Mouse (Mus musculus): Measurements from ENCODE around the gene Trim2. TPM values are rescaled to one million over a fixed set of nuclear protein-coding genes. Genes with fewer than 3 reads are reported as not detected.
A peak's percentile ranks its signal among the peaks of the same experiment; 100 is the strongest.

Trim2 gene
- polyA plus RNA-seq, 1 experiment from 2014 or later, result 32.6 TPM

DNA sequence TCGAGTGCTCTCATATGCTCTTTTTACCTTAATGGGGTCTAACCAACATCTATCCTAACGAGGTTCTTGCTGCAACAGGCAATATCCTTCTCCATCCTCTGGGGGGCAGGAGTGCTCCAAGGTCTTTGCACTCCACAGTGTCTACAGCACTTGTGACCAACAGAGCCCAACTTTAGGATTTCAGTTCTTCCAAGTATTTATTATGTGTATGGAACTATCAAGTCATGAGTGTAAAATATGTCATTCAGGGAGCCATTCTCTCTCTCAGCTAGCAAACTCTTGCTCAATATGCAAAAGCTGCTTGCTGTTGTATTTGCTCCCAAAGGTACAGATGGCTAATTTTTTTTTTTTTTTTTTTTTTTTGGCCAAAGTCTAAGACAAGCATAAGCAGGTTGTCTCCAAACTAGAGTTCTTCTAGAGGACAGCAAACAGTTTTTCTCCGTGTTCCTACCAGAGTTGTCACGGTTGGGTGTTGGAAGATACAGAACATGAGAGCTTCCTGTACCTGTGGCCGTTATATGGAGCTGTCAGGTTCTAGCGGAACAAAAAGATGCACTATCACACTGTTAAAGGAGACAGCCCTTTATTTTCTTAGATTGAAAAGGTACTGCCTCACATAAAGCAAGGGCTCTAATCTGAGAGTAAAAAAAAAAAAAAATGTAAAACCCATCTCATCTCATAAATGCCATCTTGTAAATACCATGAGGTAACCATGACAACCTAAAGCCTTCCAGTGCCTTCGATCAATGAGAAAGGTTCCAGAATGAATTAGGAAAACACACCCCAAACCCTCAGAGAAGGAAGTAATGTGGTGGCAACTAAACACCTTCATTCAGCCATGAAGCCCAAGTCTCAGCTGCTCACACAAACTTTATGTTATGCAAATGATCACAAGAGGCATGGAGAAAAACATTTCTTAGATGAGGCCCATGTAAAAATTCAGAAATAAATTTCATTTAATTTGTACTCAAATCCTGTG, 131.1 kb downstream of the Trim2 start:
- H3K27ac ChIP-seq (ENCODE audit: low read depth, low read length), result no peak overlapping the region
- H3K4me3 ChIP-seq (ENCODE audit: low read length), result no peak overlapping the region
- no peaks in the 10 kb centered on the region for H3K27me3 ChIP-seq (ENCODE audit: control insufficient read depth, insufficient read depth, low read length)
- no peak overlapping the region for H3K4me2 ChIP-seq (replicated peaks; ENCODE audit: low read depth, low read length)
- peak; percentile 66; the same call in 1 of the 2 replicates for ATAC-seq (ENCODE audit: low FRiP score, low TSS enrichment)
- H3K9me3 ChIP-seq (ENCODE audit: control insufficient read depth, low read length), result no peaks in the 10 kb centered on the region
- peaks cover 4% of the 10 kb centered on the region; the same call in 1 of the 2 replicates for H3K36me3 ChIP-seq (ENCODE audit: control insufficient read depth, insufficient read depth, low read length)
- no peak overlapping the region for H3K9ac ChIP-seq (ENCODE audit: low read depth, low read length)
- no peaks in the 10 kb centered on the region for H3K4me1 ChIP-seq (ENCODE audit: control insufficient read depth, insufficient read depth, low read length)
- WGBS, result 60% methylated on average over 7 of the region's 7 CpGs

DNA sequence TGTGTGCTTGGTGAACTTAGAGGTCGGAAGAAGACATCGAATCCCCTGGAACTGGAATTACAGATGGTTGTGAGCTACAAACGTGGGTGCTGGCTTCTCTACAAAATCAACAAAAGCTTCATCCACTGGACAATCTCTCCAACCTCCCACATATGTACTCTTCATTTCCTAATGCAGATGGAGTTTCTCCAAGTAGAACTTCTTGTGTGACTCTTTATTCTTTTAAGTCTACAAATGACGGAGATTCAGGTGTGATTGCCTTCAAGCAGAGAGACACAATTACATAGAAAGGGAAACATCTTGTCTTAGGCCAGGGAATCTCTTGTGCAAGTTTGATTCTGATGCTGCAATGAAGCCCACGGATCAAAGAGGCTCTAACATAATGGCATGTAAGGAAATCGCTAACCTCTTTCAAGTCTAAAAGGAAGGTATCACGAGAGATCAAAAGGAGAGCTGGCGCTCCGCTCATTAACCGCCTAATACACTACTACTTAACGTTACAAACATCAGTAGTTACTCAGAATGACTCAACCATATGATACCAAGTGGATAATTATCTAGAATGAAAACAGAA, 133.0 kb downstream of the Trim2 start, which contains the start of gene Gm6525:
Gene Gm6525, plus strand, starts transcription at position 524 of the 574 bp plus-strand sequence.
- Histone ChIP-seq H3K9ac (ENCODE audit: low read depth, low read length) (no peak within 1 kb of the TSS), H3K9me3 (ENCODE audit: control insufficient read depth, low read length) (no peaks in the 10 kb centered on the region), H3K36me3 (ENCODE audit: control insufficient read depth, insufficient read depth, low read length) (peaks cover 6% of the 10 kb centered on the region; the same call in 1 of the 2 replicates), H3K27ac (ENCODE audit: low read depth, low read length) (no peak within 1 kb of the TSS), H3K4me1 (ENCODE audit: control insufficient read depth, insufficient read depth, low read length) (no peaks in the 10 kb centered on the region), H3K4me3 (ENCODE audit: low read length) (no peak within 1 kb of the TSS), H3K27me3 (ENCODE audit: control insufficient read depth, insufficient read depth, low read length) (no peaks in the 10 kb centered on the region), H3K4me2 (replicated peaks; ENCODE audit: low read depth, low read length) (no peak within 1 kb of the TSS)
- no peak for ATAC-seq (ENCODE audit: low FRiP score, low TSS enrichment)
- WGBS, result 57% methylated on average over 11 of the region's 11 CpGs

DNA sequence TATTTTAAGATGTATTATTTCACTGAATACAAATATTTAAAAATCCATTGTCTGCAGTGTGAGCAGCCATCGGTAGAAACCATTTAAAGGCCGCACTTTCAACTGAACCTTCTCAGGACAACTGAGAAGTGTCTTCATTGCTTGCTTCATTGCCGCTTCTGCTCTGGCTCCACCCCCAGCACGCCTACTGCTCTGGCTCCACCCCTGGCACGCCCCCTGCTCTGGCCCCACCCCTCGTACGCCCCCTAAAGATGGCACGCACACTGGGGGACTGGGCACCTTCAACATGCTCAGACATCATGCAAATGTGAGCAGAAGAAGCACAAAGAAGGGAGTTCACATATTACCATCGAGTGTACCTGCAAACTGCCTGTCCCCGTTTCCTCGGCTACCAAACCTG, 134.3 kb downstream of the Trim2 start:
- Histone ChIP-seq H3K9me3 (ENCODE audit: control insufficient read depth, low read length) (no peaks in the 10 kb centered on the region), H3K36me3 (ENCODE audit: control insufficient read depth, insufficient read depth, low read length) (peaks cover 6% of the 10 kb centered on the region; the same call in 1 of the 2 replicates), H3K9ac (ENCODE audit: low read depth, low read length) (no peak overlapping the region), H3K4me1 (ENCODE audit: control insufficient read depth, insufficient read depth, low read length) (no peaks in the 10 kb centered on the region), H3K27me3 (ENCODE audit: control insufficient read depth, insufficient read depth, low read length) (no peaks in the 10 kb centered on the region), H3K27ac (ENCODE audit: low read depth, low read length) (no peak overlapping the region), H3K4me3 (ENCODE audit: low read length) (no peak overlapping the region), H3K4me2 (replicated peaks; ENCODE audit: low read depth, low read length) (no peak overlapping the region)
- ATAC-seq (ENCODE audit: low FRiP score, low TSS enrichment), result no peak
- WGBS, result 50% methylated on average over 11 of the region's 11 CpGs

DNA sequence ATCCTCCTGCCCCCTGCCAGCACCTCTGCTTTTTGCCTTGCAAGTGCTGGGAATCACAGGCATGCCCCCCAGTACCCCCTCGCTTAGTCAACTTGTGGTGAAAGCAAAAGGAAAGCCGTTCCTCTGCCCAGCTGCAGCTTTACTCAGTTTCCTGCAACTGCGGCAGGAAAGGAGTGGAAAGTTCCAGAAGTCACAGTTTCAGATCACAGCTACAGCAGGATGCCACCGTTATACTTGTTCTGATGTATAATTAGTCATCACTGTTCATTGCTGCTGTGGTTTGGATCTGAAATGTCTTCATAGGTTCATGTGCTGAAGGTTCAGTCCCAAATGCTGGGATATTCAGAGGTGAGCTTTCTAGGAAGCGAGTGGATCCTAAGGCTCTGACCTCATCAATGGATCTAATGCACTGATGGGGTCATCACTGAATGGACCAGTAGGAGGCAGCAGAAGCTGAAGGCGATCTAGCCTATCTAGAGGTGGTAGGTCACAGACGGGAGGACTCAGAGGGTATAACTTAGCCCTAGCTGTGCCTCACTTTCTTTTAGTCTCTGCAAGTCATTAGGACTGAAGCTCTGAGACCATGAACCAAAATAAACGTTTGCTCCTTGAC, 137.2 kb downstream of the Trim2 start:
- Histone ChIP-seq H3K4me2 (replicated peaks; ENCODE audit: low read depth, low read length) (no peak overlapping the region), H3K27ac (ENCODE audit: low read depth, low read length) (no peak overlapping the region), H3K4me3 (ENCODE audit: low read length) (no peak overlapping the region), H3K27me3 (ENCODE audit: control insufficient read depth, insufficient read depth, low read length) (no peaks in the 10 kb centered on the region), H3K9ac (ENCODE audit: low read depth, low read length) (no peak overlapping the region), H3K9me3 (ENCODE audit: control insufficient read depth, low read length) (no peaks in the 10 kb centered on the region), H3K4me1 (ENCODE audit: control insufficient read depth, insufficient read depth, low read length) (no peaks in the 10 kb centered on the region), H3K36me3 (ENCODE audit: control insufficient read depth, insufficient read depth, low read length) (peaks cover 12% of the 10 kb centered on the region)
- no peak for ATAC-seq (ENCODE audit: low FRiP score, low TSS enrichment)
- 75% methylated on average over 8 of the region's 8 CpGs for WGBS

DNA sequence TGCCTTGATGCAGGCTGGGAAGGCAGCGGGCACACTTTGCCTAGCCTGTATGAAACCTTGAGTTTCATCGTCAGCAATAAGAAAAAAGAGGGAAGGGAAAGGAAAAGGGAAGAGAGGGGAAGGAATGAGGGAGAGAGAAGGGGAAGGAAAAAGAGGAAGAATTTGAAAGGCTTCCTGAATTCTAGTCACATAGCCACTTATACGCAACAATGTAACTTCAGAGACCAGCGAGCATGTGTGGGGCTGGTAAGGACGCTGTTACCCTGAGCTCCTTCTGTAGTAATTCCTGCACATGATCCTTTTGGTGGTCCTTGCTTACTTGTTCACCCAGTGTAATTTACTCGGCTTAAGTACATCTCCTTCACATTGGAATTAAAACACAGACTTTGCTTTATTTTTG, 137.7 kb downstream of the Trim2 start:
- Histone ChIP-seq H3K36me3 (ENCODE audit: control insufficient read depth, insufficient read depth, low read length) (peaks cover 17% of the 10 kb centered on the region), H3K4me3 (ENCODE audit: low read length) (no peak overlapping the region), H3K27ac (ENCODE audit: low read depth, low read length) (no peak overlapping the region), H3K4me1 (ENCODE audit: control insufficient read depth, insufficient read depth, low read length) (no peaks in the 10 kb centered on the region), H3K4me2 (replicated peaks; ENCODE audit: low read depth, low read length) (no peak overlapping the region), H3K9ac (ENCODE audit: low read depth, low read length) (no peak overlapping the region), H3K9me3 (ENCODE audit: control insufficient read depth, low read length) (no peaks in the 10 kb centered on the region), H3K27me3 (ENCODE audit: control insufficient read depth, insufficient read depth, low read length) (no peaks in the 10 kb centered on the region)
- WGBS, result 90% methylated on average over 6 of the region's 6 CpGs
- no peak for ATAC-seq (ENCODE audit: low FRiP score, low TSS enrichment)

DNA sequence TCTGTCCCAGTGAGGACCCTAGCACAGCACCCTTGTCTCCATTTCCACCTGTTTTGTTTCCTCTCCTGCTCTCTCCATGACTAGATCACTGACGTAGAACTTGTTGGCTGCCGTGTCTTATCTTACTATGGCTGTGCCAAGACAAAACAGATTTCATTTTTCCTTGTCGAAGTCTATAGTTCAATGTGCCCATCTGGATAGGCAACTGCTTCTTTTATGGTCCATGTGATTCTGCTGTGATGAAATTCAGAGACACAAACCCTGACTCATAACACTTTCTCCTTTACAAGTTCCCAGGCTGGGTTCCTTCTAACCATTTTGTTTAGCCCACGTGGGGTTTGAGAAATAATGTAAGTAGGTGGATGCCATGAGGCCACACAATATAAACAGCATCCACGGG, 140.6 kb downstream of the Trim2 start:
- H3K9ac ChIP-seq (ENCODE audit: low read depth, low read length), result no peak overlapping the region
- no peak for ATAC-seq (ENCODE audit: low FRiP score, low TSS enrichment)
- no peak overlapping the region for H3K4me3 ChIP-seq (ENCODE audit: low read length)
- no peaks in the 10 kb centered on the region for H3K9me3 ChIP-seq (ENCODE audit: control insufficient read depth, low read length)
- H3K27me3 ChIP-seq (ENCODE audit: control insufficient read depth, insufficient read depth, low read length), result no peaks in the 10 kb centered on the region
- peaks cover 18% of the 10 kb centered on the region for H3K36me3 ChIP-seq (ENCODE audit: control insufficient read depth, insufficient read depth, low read length)
- no peak overlapping the region for H3K27ac ChIP-seq (ENCODE audit: low read depth, low read length)
- no peaks in the 10 kb centered on the region for H3K4me1 ChIP-seq (ENCODE audit: control insufficient read depth, insufficient read depth, low read length)
- 92% methylated on average over 5 of the region's 5 CpGs for WGBS
- H3K4me2 ChIP-seq (replicated peaks; ENCODE audit: low read depth, low read length), result no peak overlapping the region

DNA sequence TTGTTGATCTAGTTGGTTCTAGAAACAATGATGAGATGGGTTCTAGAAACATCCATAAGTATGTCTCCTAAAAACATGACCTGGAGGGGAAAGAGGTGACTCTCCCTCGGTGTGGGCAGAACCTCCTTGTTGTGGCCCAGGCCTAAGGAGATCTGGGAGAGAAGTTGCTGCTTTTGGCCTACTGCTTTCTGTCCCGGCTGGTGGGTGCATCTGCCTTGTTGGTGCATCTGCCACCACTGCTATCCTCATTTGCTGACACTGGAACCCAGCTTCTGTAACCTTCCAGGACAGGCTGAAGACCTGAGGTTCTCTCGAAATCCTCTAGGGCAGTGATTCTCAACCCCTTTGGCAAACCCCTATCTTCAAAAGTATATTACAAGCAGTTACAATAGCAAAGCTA, 141.3 kb downstream of the Trim2 start:
- ATAC-seq (ENCODE audit: low FRiP score, low TSS enrichment), result no peak
- no peak overlapping the region for H3K4me2 ChIP-seq (replicated peaks; ENCODE audit: low read depth, low read length)
- no peak overlapping the region for H3K4me3 ChIP-seq (ENCODE audit: low read length)
- H3K27me3 ChIP-seq (ENCODE audit: control insufficient read depth, insufficient read depth, low read length), result no peaks in the 10 kb centered on the region
- no peaks in the 10 kb centered on the region for H3K9me3 ChIP-seq (ENCODE audit: control insufficient read depth, low read length)
- H3K36me3 ChIP-seq (ENCODE audit: control insufficient read depth, insufficient read depth, low read length), result peaks cover 14% of the 10 kb centered on the region
- no peak overlapping the region for H3K9ac ChIP-seq (ENCODE audit: low read depth, low read length)
- H3K4me1 ChIP-seq (ENCODE audit: control insufficient read depth, insufficient read depth, low read length), result no peaks in the 10 kb centered on the region
- H3K27ac ChIP-seq (ENCODE audit: low read depth, low read length), result no peak overlapping the region
- WGBS, result 94% methylated on average over 3 of the region's 3 CpGs

DNA sequence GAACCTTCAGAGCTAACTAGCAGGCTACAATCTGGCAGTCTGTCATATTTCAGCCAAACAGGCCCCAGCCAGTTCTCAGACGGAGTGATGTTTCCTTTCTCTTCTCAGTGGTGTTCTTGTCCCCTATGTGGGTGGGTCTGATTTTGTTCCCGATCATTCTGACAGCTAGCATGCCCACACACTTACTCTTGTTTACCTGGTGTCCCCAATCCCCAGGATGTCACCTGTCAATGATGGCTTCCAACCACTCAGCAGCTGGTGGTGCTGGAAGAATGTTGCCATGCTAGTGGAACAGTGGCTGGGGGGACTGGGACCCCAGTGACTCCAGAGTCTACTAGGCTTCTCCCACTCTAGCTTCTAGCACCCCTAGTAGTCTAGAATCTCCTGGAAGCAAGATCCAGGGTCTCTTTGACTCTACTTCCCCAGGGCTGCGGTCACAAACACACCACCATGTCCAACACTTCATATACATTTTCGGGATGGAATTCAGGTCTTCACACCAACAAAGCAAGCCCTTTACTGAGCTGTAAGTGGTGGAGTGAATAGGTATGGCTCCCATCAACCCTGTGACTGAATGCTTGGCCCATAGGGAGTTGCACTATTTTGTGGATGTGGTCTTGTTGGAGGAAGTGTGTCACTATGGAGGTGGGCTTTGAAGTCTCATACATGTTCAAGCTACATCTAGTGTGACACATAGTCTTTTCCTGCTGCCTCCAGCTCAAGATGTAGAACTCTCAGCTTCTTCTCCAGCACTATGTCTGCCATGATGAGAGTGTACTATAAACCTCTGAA, 148.9 kb downstream of the Trim2 start:
- no peak for ATAC-seq (ENCODE audit: low FRiP score, low TSS enrichment)
- Histone ChIP-seq H3K9me3 (ENCODE audit: control insufficient read depth, low read length) (no peaks in the 10 kb centered on the region), H3K27ac (ENCODE audit: low read depth, low read length) (no peak overlapping the region), H3K9ac (ENCODE audit: low read depth, low read length) (no peak overlapping the region), H3K4me1 (ENCODE audit: control insufficient read depth, insufficient read depth, low read length) (peaks cover 3% of the 10 kb centered on the region; the same call in 1 of the 2 replicates), H3K4me3 (ENCODE audit: low read length) (no peak overlapping the region), H3K4me2 (replicated peaks; ENCODE audit: low read depth, low read length) (no peak overlapping the region), H3K36me3 (ENCODE audit: control insufficient read depth, insufficient read depth, low read length) (peaks cover 3% of the 10 kb centered on the region; the same call in 1 of the 2 replicates), H3K27me3 (ENCODE audit: control insufficient read depth, insufficient read depth, low read length) (no peaks in the 10 kb centered on the region)
- 93% methylated on average over 4 of the region's 4 CpGs for WGBS

Data from kidney, embryonic 14.5 days (tissue).